Mouse (Mus musculus) gastrocnemius, adult 18-20 months (tissue): Measurements from ENCODE around the gene Acer1. TPM values are rescaled to one million over a fixed set of nuclear protein-coding genes. Genes with fewer than 3 reads are reported as not detected.

Source experiments
- DNase-seq: peaks from one replicate; pipeline ENCODE4 v3.0.0; 2021; ENCODE audit warnings: low spot score
- total RNA-seq, 2 experiments: library from RNA; stranded (reverse); gene quantifications; 2 replicates each; pipeline ENCODE4 v1.2.3; 2021

Gene Acer1
- total RNA-seq, 2 experiments from 2014 or later, result not detected

DNA sequence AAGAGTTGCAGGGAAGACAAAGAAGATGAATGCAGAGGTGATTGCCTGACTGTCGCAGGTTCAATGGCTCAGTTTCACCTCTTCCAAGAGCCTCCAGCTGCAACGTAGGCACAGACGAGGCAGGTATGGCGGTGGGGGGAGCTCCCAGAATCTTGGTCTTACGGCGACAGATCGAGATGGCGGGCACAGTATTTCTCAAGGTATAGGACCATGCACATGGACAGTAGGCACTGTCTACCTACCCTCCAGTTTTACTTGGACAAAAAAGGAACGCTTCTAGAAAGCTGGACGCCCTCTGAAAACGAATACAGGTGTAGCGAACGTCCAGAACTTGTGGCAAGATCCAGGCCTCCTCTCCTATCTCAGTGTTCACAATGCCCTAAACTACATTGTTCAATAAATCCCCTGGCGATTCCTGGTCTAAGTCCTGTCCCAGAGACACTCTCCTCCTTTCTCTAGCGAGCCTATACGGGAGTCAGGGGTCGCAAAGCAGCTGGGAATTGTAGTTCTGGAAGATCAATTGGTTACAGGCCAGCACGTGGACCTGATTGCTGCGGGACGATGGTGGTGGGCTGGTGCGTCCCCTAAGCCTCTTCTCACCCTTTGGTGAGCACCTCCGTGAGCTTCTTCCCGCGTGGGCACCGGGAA, 7.7 kb upstream of the Acer1 start:
- DNase-seq, result peak; percentile 85

DNA sequence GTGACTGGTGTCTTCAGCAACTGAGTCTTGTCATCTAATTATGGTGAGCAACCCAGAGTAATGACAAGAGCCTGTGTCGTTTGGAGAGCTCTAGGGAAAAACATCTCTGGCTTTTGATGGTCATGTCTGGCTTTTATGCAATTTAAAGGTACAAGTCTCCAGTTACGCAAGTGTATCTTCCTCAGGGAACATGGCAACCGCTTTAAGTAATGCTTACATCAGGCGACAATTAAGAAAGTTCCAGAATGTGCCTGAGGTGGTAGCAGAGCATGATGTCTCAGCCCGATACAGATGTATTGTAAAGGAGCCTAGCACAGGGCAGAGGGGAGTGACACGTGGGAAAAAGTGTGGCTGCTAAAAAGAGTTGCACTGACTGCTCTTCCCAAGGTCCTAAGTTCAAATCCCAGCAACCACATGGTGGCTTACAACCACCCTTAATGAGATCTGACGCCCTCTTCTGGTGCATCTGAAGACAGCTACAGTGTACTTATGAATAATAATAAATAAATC, 7.0 kb upstream of the Acer1 start:
- no peak for DNase-seq

DNA sequence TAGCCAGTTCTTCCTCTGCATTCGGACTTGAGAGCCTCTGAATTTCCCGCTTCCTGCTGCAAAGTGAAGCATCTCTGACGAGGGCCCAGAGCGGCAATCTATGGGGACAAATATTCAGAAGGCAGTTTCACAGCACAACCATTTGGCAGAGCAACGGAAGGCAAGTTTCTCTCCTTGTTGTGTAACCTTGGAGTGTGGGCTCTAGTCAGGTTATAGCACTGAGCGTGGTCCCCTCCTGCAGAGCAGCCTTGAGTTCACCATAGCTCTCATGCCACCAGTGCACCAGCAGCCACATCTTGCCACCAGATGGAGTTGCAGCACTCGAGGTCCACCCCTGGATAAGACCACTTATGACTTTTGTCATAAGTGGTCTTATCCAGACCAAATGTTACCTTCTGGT, 6.5 kb upstream of the Acer1 start:
- no peak for DNase-seq

DNA sequence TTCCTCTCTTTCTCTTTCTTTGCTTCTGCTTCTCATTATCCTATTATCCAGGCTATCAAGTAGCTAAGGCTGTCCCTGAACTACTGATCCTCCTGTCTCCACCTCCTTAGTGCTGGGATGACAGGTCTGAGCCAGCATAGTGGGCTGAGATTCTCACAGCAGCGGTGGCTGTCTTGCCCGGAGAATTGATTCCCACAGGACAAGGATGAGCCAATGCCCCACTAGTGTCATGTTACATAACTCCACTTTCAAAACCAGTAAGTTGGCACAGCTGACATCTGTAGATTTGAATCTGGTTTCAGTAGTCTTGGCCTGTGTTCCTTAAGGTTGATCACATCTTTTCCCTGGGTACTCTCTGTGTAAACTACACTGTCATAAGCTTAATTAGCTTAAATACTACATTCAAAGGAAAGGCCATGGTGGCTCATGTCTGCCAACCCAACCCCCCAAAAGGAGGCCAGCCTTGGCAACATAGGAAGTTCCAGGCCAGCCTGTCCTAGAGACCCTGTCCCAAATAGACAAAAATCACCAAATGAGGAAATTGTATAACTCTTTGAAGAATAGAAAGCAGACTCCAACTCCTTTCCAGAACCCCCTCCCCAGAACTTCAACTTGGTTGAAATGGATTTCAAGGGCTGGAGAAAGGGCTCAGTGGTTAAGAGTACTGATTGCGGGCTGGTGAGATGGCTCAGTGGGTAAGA, 4.3 kb upstream of the Acer1 start:
- DNase-seq, result no peak

DNA sequence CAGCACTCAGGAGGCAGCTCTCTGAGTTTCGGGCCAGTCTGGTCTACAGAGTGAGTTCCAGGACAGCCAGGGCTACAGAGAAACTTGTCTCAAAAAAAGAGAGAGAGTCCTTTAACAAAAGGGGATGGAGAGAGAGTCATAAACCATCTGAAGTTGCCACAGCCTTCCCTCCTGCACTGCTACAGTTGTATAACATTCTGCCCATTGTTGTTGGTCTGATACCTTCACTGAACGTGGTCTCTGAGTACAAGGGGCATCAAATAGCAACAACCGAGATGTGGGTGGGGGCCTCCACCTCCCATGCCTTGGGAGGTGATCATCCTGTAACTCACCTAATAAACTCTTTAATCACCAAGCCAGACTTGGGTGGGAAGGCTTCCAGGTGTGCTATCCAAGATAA, 3.7 kb upstream of the Acer1 start:
- no peak for DNase-seq

DNA sequence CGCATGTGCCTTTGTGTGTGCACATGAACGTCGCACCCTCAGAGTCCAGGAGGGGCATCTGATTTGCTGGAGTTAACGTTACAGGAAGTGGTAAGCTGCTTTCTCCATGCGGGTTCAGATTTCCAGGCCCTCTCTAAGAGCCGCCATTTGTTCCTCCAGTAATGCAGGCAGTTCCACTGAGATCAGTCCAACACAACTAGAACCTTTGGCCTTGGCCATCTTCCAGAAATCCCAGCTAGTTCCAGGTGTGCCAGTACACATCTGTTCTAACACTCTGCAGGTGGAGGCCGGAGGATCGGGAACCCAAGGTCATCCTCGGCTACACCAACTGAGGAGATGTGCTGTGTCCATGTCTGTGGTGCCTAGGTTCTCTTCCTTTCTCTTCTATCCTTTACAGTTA, 3.0 kb upstream of the Acer1 start:
- DNase-seq, result no peak

DNA sequence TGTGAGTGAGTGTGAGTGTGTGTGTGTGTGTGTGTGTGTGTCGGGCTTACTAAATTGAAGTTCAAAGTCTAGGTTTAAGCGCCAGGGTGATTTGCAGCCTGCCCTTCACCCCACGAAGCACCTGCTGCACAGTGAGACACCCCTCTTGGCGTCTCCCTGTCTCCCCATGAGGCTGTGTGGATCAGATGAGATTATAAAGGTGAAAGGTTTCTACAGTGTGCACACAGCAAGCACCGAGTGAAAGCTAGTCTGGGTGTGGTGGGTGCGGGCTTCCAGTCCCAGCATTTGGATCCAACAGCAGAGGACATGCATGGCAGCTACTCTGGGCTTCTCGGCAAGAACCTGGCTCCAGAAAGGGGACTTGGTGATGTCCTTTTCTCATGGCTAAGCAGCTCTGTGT, 877 bp downstream of the Acer1 start:
- DNase-seq, result no peak

DNA sequence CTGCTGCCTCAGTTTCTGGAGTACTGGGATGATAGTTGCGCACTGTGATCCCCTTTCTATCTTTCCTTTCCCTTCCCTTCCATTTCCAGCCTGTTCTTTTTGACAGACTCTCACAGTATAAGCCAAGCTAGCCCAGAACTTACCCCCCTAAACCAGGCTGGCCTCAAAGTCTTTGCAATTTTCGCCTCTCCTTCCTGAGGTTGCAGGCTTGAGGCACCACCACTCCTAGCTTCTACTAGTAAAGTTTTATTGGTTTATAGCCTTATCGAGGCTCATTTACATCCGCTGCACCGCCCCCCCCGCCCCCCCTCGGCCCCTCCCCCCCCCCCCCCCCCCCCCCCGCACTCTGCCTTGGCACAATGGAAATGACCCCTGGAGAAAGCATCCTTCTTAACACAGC, 2.4 kb downstream of the Acer1 start:
- DNase-seq, result no peak

DNA sequence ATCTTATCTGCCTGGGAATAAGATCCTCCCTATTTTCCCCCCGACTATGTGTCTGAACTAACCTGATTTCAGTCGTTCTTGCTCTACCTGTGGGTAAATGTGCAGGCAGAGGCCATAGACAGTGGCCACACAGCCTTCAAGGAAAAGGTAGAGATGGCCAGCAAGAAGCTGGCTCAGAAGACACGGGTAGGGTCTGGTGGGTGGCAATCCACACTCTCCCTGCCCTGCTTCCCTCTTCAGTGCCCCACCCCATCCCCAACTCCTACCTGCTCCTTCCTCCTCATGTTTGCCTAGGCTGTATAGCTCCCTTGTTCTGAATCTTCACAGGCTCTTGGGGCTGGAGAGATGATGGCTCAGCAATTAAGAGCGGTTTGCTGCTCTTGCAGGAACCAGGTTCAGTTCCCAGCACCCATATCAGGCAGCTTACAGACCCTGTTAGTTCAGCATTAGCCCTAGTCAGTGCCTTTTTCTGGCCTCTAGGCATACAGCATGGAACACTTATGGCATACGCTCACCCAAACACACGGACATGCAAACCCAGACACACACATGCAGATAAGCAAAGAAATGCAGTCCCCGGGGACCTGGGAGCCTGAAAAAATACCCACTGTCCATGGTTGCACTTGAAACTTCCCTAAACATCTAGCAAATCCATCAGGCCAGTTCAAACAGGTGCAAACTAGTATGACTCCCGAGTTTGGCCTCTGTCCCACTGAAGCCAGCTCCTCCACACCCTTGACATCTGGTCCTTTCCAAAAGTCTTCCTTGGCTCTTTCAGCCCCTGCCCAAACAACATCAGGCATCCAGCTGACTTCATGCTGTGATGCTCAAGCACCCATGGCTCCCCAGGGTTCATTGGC, 5.2 kb downstream of the Acer1 start:
- no peak for DNase-seq

DNA sequence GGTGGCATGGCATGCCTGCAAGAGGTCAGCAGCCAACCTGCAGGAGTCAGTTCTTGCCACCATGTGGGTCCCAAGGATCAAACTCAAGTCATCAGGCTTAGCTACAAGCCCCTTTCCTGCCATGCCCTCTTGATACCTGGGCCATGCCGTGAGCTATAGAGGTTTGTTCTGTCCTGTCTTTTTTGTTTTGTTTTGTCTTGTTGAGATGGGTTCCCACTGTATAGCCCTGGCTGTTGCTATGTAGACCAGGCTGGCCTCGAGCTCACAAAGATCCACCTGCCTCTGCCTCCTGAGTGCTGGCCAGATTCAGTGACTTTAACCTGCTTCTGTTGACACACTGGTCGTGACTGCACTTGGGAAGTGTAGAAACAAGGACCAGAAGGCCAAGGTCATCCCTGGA, 6.5 kb downstream of the Acer1 start:
- DNase-seq, result no peak

DNA sequence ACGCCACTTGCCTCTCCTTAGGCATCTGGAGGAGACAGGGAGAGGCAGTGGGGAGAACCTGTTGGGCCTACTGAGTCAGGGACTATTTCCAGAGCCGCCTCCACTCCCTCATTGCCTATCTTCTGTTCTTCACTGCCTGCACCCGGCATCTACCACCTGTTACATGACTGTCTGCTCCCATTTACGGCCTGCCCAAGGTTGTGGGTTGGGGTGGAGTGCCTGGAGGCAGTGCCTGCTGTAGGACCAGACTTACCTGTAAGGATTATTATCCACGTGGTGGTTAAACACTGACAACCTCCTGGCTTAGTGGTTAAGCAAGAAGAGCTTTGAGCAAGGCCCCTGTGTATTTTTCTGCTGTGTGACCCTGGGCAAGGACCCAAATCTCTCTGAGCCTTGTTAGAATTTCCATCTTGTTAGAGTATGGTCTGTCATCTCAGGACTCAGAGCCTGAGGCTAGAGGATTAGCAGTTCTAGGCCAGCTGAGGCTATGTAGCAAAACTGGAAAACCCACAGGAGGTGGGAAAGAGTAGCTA, 7.2 kb downstream of the Acer1 start:
- DNase-seq, result no peak

DNA sequence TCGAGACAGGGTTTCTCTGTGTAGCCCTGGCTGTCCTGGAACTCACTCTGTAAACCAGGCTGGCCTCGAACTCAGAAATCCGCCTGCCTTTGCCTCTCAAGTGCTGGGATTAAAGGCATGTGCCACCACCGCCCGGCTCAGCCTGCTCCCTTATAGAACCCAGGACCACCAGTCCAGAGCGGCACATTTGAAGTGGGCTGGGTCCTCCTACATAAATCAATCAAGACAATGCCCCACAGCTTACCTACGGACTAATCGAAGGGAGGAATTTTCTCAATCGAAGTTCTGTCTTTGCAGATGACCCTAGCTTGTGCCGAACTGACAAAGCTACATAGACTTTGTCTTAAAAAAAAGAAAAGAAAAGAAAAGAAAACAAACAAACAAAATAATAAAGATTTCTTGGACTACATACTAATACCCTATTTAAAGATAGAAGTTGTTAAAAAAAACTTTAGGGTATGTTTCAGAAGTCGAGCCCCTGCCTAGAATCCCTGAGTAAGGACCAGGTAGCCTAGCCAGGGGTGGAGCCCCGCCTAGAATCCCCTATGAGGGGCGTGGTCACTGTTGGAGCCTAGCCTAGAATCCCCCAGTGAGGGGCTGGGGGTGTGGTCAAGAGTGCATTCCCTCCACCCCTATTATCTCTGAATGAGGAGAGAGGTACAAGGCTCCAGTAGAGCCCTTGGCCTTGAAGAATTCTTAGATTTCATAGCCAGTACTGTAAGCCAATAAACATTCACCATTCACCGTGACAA, 7.8 kb downstream of the Acer1 start:
- no peak for DNase-seq

DNA sequence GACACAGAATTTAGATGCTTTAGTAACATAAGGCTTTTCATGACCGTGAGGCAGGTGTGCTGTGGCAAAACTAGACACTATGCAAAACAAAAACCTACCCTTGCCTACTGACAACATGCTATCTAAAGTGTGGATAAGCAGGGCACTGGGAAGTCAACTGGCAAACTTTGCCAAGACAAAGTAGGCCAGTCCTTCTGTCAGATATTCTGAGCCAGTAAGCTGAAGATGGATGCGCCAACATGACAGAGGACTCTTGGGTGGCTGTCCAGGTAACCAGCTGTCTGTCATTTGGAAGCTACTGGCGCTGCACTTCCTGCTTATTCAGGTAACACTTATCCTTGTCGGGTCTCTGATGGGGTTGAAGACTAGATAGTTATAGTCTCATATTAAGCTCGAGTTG, 11.8 kb downstream of the Acer1 start:
- DNase-seq, result no peak

DNA sequence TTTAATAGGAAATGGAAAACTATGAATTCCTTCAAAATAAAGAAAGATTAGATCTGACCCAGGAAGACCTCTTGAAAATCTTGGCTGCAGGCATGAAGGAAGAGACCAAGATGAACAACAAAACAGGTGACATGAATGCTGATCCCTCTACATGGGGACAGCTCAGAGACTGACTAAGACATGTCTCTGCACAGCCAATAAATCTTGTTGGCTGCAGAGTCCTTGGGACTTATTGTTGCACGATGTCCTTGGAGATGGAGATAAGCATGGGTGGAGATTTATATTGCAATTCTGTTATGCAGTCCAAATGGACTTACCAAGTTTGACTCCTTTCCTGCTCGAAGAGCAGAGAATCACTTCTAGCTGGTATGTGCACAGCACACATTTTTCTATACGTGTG, 12.6 kb downstream of the Acer1 start:
- no peak for DNase-seq

DNA sequence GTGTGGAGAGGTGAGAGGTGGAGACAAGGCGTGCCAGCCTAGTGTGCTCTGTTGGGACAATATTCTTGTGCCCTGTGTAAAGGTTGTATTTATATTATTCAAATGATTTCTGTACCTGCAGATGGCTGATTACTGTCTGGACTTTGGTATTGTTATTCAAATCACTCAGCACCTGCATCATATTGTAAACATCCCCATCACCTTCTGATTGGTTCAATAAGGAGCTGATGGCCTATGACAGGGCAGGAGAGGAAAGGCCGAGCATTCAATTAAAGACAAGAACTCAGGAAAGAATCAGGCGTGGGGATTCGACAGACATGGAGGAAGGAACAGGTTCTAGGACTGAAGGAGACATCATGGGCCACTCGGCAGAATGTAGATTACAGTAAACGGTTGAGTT, 18.3 kb downstream of the Acer1 start:
- no peak for DNase-seq

DNA sequence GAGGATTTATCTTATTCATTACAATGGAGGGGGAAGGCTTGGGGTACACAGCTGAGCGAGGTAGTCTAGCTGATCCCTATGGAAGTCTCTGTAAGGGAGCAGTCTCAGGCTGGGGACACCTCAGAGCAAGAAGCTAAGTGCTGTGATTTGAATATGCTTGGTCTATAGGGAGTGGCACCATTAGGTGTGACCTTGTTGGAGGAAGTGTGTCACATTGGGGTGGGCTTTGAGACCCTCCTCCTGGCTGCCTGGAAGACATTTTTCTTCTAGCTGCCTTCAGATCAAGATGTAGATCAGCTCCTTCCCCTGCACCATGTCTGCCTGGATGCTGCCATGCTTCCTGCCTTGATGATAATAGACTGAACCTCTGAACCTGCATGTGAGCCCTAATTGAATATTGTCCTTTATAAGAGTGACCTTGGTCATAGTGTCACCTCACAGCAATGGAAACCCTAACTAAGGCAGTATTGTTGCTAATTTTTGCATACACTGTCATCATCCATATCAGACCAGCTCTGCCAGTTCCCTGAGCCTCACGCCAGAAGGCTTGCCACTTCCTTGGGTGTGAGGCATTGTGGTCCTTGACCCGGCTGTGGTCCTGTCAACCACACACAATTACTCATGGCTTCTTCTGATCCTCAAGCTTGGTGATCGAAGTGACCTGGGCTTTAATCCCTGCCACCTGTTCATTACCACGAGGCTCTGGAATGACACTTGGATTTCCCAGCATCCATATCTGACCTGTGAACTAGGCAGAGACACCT, 19.1 kb downstream of the Acer1 start:
- DNase-seq, result no peak

DNA sequence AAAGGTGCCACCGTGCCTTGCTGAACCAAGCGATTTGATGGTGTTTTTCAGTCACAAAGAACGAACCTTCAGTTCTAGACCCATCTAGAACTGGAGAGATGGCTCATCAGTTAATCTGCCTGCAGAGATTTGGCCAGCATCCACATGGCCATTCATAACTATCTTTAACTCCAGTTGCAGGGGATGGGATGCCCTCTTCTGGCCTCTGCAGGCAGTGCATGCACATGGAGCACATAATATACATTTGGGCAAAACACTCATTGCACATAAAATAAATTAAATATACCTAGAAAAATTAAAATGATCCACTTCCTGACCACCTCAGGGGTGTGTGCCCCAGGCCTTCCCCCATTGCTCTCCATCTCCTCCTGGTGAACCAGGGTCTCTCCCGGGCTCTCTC, 20.0 kb downstream of the Acer1 start:
- no peak for DNase-seq

DNA sequence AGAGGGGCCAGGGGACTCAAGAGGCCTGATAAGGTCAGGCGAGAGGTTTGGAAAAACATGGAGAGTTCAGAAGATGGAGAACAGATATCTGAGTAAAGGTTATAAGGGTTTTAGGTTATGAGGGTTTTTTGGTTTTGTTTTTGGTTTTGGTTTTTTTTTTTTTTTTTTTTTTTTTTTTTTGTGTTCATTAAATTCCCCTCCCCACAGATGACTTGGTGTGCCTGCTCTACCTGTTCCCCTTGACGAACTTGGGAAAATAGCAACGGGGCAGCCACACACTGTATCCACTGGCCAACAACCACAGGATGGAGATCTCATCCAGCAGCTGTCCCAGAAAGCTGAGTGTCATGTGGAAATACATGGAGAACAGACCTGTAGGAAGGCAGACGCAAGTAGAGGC, 23.3 kb downstream of the Acer1 start:
- no peak for DNase-seq

DNA sequence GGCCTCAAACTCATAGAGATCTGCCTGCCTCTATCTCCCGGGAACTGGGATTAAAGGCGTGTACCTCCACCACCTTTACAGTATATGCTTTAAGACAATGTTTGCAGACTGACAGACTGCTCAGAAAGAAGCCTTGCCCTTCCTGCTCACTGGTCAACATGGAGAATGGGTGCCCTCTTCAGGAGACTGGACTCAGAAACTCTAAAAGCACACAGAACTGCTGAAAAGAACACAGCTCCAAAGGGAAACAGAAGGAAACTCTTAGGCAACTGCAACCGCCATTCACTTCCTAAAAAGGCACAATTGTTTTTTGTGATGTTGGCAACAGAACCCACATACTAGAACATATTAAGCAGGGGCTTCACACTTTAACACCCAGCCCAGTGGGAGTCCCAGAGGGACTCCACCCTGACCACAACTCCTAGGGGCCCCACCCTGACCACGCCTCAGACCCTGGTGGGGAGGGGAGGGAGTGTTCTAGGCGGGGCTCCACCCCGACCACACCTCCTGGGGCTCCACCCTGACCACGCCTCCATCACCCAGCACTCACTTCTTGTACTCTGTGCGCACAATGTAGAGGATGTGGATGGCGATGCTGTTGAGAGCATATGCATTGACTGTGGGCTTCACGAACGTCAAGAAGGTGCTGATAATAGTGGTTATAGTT, 24.0 kb downstream of the Acer1 start:
- no peak for DNase-seq

DNA sequence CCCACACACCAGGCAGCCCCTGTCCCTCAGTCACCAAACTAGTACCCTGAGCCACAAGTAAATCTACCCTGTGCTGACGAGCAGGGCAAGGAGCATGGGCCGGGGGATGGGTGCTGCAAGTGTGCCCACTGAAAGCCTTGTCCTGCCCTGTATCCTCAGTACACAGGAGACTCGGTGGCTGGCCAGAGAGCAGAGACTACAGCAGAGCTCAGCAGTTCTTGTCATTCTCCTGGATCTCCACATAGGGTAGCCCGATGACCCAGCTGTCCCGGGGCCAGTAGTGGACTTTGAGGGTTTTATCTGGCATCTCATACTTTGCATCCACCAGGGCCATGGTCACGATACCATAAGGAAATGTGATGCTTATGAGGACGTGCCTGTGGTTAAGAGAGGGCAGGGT, 27.1 kb downstream of the Acer1 start:
- DNase-seq, result no peak
